Mouse (Mus musculus): ENCODE data around the gene D130043K22Rik. TPM values are rescaled to one million over a fixed set of nuclear protein-coding genes. Genes with fewer than 3 reads are reported as not detected.

D130043K22Rik gene
- polyA plus RNA-seq (2014; fragmentation: Nextera tagmentation; extraction: Ambion mirVana) = 0.58 and 1.1 TPM in 2 replicates

DNA sequence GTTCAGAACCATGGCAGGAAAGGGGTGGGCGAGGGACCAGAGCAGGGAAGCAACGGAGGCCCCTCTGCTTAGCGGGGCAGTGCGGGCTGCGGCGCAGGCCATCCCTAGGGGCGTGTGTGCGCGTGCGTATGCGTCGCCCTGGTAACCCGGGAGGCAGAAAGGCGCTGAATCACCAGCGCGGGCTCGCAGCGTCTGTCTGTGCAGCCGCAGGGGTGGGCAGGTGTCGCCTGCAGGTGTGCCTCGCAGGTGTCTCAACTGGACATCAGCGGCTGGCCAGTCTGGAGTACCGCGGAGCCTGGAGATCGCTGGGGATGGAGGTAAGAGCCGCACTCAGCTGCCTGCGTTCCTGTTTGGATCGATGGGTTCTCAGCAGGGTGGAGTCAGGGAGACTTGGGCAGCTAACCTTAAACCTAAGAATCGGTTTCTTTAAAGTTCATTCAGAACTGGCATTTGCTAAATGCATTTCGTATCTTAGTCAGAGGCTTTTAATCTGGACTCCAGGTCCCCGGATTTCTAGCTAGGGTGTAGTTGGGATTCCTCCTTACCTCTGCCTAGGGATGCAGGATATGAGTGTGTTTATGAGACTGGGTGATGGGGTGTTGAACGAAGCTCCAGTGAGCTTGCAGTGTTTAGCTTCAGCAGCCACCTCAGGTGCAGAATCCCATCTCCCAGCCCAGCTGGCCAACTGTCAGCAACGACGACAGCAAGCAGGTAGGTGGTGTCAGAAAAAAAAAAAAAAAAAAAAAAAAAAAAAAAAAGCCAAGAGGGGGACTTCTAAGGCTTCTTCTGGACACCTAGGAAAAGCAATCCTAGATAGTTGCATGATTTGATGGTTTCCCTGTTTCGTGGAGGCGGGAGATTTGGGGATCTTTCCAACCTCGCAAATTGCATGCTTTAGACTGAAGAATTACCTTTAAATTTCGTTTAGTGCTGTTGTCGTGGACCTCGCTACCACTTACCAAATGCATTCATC is at the start of gene D130043K22Rik:
Gene D130043K22Rik, plus strand, starts transcription at position 153 of the 973 bp plus-strand sequence.
- 10% methylated on average over 40 of the region's 40 CpGs for WGBS
- ATAC-seq (ENCODE audit: low FRiP score) = peak; percentile 97
- Histone ChIP-seq H3K9ac (ENCODE audit: low read length) (peak within 1 kb of the TSS; percentile 55), H3K4me1 (ENCODE audit: control insufficient read depth, insufficient read depth, low read length) (peaks cover 3% of the 10 kb centered on the region; the same call in 1 of the 2 replicates), H3K4me2 (peak within 1 kb of the TSS; percentile 86), H3K4me3 (ENCODE audit: low read depth, low read length) (peak within 1 kb of the TSS; percentile 43), H3K9me3 (ENCODE audit: control insufficient read depth, low read length) (no peaks in the 10 kb centered on the region), H3K27me3 (ENCODE audit: control insufficient read depth, insufficient read depth, low read length) (no peaks in the 10 kb centered on the region), H3K27ac (ENCODE audit: low read depth, low read length) (no peak within 1 kb of the TSS), H3K36me3 (ENCODE audit: control insufficient read depth, insufficient read depth, low read length) (peaks cover 2% of the 10 kb centered on the region; the same call in 1 of the 2 replicates)
- DNase-seq (ENCODE audit: low spot score, missing footprints) = peak; percentile 93

DNA sequence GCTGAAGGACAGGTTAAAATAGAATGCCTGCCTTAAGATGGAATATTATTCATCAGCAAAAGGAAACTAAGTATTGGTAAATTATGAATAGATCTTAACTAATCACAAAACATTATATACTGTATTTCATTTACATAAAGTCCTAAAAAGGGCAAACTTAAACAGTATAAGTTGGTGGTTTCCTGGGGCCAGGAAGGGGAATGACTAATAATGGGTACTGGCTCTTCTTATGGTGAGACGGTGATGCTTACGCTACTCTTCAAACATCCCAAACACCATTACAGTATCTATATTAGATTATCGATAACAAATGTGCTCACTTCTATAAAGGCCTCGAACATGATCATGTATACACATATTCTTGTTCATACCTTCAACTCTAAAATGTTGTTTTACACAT is 46.2 kb upstream of the D130043K22Rik start:
- DNase-seq (ENCODE audit: low spot score, missing footprints) (peak; percentile 69), ATAC-seq (ENCODE audit: low FRiP score) (no peak)
- Histone ChIP-seq H3K4me3 (ENCODE audit: low read depth, low read length) (no peak overlapping the region), H3K4me1 (ENCODE audit: control insufficient read depth, insufficient read depth, low read length) (peaks cover 7% of the 10 kb centered on the region), H3K27me3 (ENCODE audit: control insufficient read depth, insufficient read depth, low read length) (no peaks in the 10 kb centered on the region), H3K9me3 (ENCODE audit: control insufficient read depth, low read length) (no peaks in the 10 kb centered on the region), H3K9ac (ENCODE audit: low read length) (no peak overlapping the region), H3K36me3 (ENCODE audit: control insufficient read depth, insufficient read depth, low read length) (no peaks in the 10 kb centered on the region), H3K4me2 (no peak overlapping the region), H3K27ac (ENCODE audit: low read depth, low read length) (no peak overlapping the region)
- WGBS = 99% methylated on average over 4 of the region's 4 CpGs

DNA sequence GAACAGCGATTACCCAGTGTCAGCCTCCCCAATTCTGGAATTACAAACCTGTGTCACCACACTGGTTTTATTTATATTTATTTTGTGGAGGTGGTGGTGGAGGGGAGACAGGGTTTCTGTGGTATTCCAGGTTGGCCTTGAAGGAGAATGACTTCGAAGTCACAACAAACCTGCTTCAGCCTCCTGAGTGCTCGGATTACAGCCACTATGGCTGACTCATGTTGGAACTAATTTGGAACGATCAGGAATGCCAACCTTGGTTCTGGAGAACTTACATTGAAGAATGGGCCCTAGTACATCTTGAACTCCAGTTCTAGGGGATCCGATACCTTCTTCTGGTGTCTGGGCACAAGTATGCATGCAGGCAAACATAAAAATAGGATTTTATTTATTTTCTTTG is 45.6 kb upstream of the D130043K22Rik start:
- 78% methylated on average over 5 of the region's 5 CpGs for WGBS
- Histone ChIP-seq H3K4me3 (ENCODE audit: low read depth, low read length) (no peak overlapping the region; the same call in 1 of the 2 replicates), H3K4me1 (ENCODE audit: control insufficient read depth, insufficient read depth, low read length) (peaks cover 12% of the 10 kb centered on the region), H3K27ac (ENCODE audit: low read depth, low read length) (no peak overlapping the region), H3K36me3 (ENCODE audit: control insufficient read depth, insufficient read depth, low read length) (no peaks in the 10 kb centered on the region), H3K9ac (ENCODE audit: low read length) (peak overlapping the region; percentile 31; the same call in 1 of the 2 replicates), H3K27me3 (ENCODE audit: control insufficient read depth, insufficient read depth, low read length) (no peaks in the 10 kb centered on the region), H3K9me3 (ENCODE audit: control insufficient read depth, low read length) (no peaks in the 10 kb centered on the region), H3K4me2 (peak overlapping the region; percentile 67; the same call in 1 of the 2 replicates)
- ATAC-seq (ENCODE audit: low FRiP score) (no peak), DNase-seq (ENCODE audit: low spot score, missing footprints) (no peak)

DNA sequence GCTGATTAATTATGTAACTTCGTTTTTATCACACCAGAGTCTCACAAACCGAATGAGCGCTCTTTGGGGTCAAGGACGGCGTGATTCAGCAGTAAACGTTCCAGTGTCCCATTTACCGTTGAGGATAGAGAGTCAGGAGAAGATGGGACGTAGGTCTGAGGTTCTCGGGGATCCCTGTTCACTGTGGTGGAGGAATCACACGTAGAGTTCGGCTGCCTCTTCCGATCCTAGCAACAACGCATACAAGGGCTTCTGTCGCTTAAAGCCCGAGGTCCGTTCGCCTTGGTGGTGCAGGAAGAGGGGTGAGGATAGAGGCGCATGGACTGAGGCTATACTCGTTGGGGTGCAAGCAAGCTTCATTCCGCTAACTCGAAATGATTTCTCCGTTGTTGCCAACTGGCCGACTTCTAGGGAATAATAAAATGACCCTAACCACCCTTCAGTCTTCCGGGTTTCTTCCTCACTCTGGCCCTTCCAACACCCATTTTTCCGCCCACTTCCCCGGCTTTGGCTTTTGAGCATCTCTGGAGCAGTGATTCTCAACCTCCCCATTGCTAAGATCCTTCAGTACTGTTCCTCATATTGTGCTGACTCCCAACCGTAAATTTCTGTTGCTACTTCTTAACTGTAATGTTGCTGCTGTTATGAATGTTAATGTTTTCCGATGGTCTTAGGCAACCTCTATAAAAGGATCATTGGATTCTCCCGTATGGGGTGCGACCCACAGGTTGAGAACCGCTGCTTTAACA is 44.8 kb upstream of the D130043K22Rik start:
- ATAC-seq (ENCODE audit: low FRiP score) = peak; percentile 14
- no peaks in the 10 kb centered on the region for H3K36me3 ChIP-seq (ENCODE audit: control insufficient read depth, insufficient read depth, low read length)
- H3K4me2 ChIP-seq = peak overlapping the region; percentile 67
- no peaks in the 10 kb centered on the region for H3K27me3 ChIP-seq (ENCODE audit: control insufficient read depth, insufficient read depth, low read length)
- peak overlapping the region; percentile 31 for H3K9ac ChIP-seq (ENCODE audit: low read length)
- H3K27ac ChIP-seq (ENCODE audit: low read depth, low read length) = 0 out of 2 replicates have a peak overlapping the region, but pooled peaks have one; percentile 0
- H3K9me3 ChIP-seq (ENCODE audit: control insufficient read depth, low read length) = no peaks in the 10 kb centered on the region
- DNase-seq (ENCODE audit: low spot score, missing footprints) = peak; percentile 94
- H3K4me3 ChIP-seq (ENCODE audit: low read depth, low read length) = peak overlapping the region; percentile 99
- WGBS = under 1% methylated on average over 31 of the region's 31 CpGs
- peaks cover 12% of the 10 kb centered on the region for H3K4me1 ChIP-seq (ENCODE audit: control insufficient read depth, insufficient read depth, low read length)

DNA sequence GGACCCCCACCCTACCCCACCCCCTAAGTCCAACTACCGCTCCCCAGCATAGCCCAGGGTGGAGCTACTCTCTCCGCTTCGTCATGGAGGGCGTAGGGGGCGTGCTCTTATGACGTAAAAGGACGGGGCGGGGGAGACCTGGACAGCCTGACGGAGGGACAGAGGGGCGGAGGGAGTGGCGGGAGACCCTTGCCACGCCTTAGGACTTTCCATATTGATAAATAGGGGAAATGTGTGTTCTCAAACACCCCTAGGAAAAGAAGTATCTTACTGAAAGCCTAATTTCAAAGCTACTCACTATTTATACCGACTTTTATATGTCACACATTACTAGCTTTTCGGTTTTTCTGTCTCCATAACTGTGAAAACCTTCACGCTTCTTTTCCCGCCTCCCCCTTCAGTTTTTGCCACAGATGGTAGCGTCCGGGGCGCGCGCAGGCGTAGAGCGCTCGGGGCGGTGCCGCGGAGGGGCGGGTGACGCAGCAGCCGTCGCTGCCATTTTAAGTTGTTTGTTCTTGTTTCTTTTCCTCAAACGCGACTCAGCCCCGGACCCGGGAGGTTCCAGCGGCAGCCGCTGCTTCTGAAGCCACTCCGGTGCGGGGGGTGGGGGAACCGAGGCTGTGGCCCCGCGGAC is 44.1 kb upstream of the D130043K22Rik start:
- DNase-seq (ENCODE audit: low spot score, missing footprints) (peak; percentile 99), ATAC-seq (ENCODE audit: low FRiP score) (peak; percentile 97)
- Histone ChIP-seq H3K27ac (ENCODE audit: low read depth, low read length) (peak overlapping the region; percentile 98), H3K4me3 (ENCODE audit: low read depth, low read length) (peak overlapping the region; percentile 99), H3K4me2 (peak overlapping the region; percentile 90), H3K9me3 (ENCODE audit: control insufficient read depth, low read length) (no peaks in the 10 kb centered on the region), H3K9ac (ENCODE audit: low read length) (peak overlapping the region; percentile 96), H3K36me3 (ENCODE audit: control insufficient read depth, insufficient read depth, low read length) (no peaks in the 10 kb centered on the region), H3K27me3 (ENCODE audit: control insufficient read depth, insufficient read depth, low read length) (no peaks in the 10 kb centered on the region), H3K4me1 (ENCODE audit: control insufficient read depth, insufficient read depth, low read length) (peaks cover 12% of the 10 kb centered on the region)
- under 1% methylated on average over 42 of the region's 42 CpGs for WGBS

DNA sequence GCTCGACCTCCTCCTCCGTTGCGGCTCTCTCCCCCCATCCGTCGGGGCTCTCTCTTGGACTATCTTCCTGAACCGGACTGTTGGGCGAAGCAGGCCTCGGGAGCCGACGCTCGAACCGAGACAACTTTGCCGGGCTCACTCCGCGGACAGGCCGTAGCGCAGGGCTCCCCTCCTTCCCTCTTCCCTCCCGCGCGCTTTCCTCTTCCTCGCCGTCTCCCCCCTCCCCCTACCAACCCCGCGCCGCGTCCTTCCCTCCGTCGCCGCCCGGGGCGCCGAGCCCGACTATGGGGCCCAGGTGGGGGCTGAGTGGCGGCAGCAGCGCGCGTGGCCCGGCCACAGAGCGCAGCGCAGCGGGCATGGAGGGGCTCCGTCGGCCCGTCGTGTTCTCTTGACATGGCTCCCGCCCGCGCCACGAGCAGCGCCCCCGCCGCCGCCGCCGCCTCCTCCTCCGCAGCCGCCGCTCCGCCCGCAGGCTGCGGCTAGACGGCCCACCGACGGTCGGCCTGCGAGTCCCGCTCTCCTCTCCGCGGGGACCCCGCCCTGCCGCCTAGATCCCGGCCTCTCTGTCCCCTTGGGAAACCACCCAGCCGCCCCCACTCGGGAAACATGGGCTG is 43.5 kb upstream of the D130043K22Rik start, which contains the start of gene BC005537:
Gene BC005537, plus strand, starts transcription at position 350 of the 614 bp plus-strand sequence.
- H3K4me1 ChIP-seq (ENCODE audit: control insufficient read depth, insufficient read depth, low read length) = peaks cover 12% of the 10 kb centered on the region
- DNase-seq (ENCODE audit: low spot score, missing footprints) (no peak), ATAC-seq (ENCODE audit: low FRiP score) (peak; percentile 71)
- H3K4me2 ChIP-seq = peak within 1 kb of the TSS; percentile 90
- peak within 1 kb of the TSS; percentile 99 for H3K4me3 ChIP-seq (ENCODE audit: low read depth, low read length)
- no peaks in the 10 kb centered on the region for H3K9me3 ChIP-seq (ENCODE audit: control insufficient read depth, low read length)
- H3K27ac ChIP-seq (ENCODE audit: low read depth, low read length) = peak within 1 kb of the TSS; percentile 98
- WGBS = 1% methylated on average over 68 of the region's 74 CpGs
- H3K9ac ChIP-seq (ENCODE audit: low read length) = peak within 1 kb of the TSS; percentile 96
- H3K36me3 ChIP-seq (ENCODE audit: control insufficient read depth, insufficient read depth, low read length) = no peaks in the 10 kb centered on the region
- H3K27me3 ChIP-seq (ENCODE audit: control insufficient read depth, insufficient read depth, low read length) = no peaks in the 10 kb centered on the region

DNA sequence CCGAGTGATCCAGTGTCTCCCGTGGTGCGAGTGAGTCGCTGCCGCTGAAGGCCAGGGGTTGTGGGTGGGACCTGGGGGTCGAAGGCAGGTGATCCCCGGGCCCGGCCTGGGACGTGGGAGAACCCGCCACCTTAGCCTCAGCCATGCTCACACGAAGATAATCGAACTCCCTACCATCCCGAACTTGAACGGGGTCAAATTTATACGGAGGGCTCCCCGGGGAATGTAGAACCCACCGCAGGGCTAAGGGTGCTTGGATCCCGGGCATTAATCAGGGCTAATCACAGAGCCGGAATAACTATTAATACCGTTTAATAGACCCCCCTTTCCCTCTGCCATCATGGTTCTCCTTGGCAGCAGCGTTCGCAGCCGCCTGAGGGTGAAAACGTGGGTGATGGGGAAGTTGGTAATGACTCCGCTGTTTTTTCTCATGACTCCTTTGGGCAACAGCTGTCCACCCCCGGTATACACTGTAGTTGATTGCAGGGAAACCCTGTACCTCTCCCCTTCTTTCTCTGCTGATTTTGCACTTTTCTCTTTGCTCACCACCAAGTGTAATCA is 42.7 kb upstream of the D130043K22Rik start:
- WGBS = under 1% methylated on average over 26 of the region's 26 CpGs

DNA sequence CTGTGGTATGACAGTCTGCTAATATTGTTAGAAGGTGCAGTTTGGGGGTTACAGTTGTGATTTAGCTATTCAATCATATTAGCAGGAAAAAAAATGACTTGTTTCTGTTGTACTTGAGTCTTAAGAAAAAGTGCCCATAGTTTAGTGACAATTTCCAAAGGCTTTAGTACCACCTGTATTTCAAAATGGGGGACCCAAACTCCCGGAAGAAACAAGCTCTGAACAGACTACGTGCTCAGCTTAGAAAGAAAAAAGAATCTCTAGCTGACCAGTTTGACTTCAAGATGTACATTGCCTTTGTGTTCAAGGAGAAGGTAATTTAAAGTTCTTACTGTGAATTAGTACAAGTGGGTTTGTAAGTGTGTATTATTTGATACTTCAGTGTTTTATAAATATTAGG is 41.7 kb upstream of the D130043K22Rik start:
- Histone ChIP-seq H3K27me3 (ENCODE audit: control insufficient read depth, insufficient read depth, low read length) (no peaks in the 10 kb centered on the region), H3K9me3 (ENCODE audit: control insufficient read depth, low read length) (no peaks in the 10 kb centered on the region), H3K4me1 (ENCODE audit: control insufficient read depth, insufficient read depth, low read length) (peaks cover 12% of the 10 kb centered on the region), H3K36me3 (ENCODE audit: control insufficient read depth, insufficient read depth, low read length) (no peaks in the 10 kb centered on the region), H3K4me2 (peak overlapping the region; percentile 90), H3K4me3 (ENCODE audit: low read depth, low read length) (peak overlapping the region; percentile 99), H3K9ac (ENCODE audit: low read length) (peak overlapping the region; percentile 96), H3K27ac (ENCODE audit: low read depth, low read length) (no peak overlapping the region)
- ATAC-seq (ENCODE audit: low FRiP score) (no peak), DNase-seq (ENCODE audit: low spot score, missing footprints) (peak; percentile 86)
- WGBS = 22% methylated on average over 2 of the region's 2 CpGs

More for the DNA sequence above, 42.7 kb upstream of the D130043K22Rik start:
- DNase-seq (ENCODE audit: low spot score, missing footprints) = peak; percentile 91
- Histone ChIP-seq H3K27ac (ENCODE audit: low read depth, low read length) (no peak overlapping the region; the same call in 1 of the 2 replicates), H3K4me2 (peak overlapping the region; percentile 90), H3K4me3 (ENCODE audit: low read depth, low read length) (peak overlapping the region; percentile 99), H3K4me1 (ENCODE audit: control insufficient read depth, insufficient read depth, low read length) (peaks cover 12% of the 10 kb centered on the region), H3K27me3 (ENCODE audit: control insufficient read depth, insufficient read depth, low read length) (no peaks in the 10 kb centered on the region), H3K36me3 (ENCODE audit: control insufficient read depth, insufficient read depth, low read length) (no peaks in the 10 kb centered on the region), H3K9me3 (ENCODE audit: control insufficient read depth, low read length) (no peaks in the 10 kb centered on the region), H3K9ac (ENCODE audit: low read length) (peak overlapping the region; percentile 96)
- ATAC-seq (ENCODE audit: low FRiP score) = no peak

All from midbrain, embryonic 11.5 days (tissue).